Mouse (Mus musculus) frontal cortex, postnatal 25 days (tissue): ENCODE data around the gene Lrtm2.
"Not testable (repeated sequence)": the region's sequence is repeated elsewhere in the genome, so short reads cannot be mapped to it uniquely, and the experiment has no call there.

Experiments used
- DNase-seq, 2 experiments: peaks; one replicate each; pipeline ENCODE4 v3.0.0; 2022; ENCODE audit warnings: low spot score in 2 of 2

Gene Lrtm2

DNA sequence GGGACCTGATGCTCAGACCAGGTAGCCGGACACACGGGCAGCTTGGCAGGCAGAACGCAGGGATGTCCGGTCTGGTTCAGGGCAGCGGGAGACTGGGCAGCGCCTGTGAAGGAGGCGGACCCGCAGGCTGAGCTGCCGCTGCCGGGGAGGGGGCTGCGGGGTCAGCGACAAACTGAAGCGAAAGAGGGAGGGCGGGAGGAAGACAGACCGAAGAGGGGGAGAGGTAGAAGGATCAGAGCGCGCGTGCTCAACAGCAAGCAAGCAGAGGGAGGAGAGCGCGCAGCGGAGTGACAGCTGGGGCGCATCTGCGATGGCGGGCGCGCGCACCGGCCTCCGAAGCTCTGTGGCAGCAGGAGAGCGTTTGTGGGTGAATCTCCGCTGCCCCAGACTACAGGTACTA lies at the start of gene Lrtm2:
TSS of gene Lrtm2 (minus strand) at position 261 of the 400 bp plus-strand sequence.
- DNase-seq: peak in 1 of 2 experiments; percentile 56

DNA sequence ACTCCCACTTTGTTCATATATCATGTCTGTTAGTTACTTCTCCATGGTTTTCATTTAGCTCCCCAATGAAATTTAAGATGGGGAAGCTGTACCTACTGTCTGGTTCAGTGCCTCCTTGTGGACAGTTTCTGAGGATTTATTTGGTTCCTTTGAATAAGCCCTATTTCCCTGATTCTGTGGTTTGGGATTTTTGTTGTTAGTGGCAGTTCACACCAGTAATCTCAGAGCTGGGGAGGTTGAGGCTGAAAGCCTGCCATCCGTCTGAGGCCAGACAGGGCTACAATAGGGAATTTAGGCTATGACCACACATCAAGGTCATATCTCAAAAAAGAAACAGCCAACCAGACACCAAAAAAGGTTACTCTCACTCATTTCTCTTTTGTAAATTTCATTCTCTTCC lies 48.1 kb upstream of the Lrtm2 start:
- no peak for DNase-seq

DNA sequence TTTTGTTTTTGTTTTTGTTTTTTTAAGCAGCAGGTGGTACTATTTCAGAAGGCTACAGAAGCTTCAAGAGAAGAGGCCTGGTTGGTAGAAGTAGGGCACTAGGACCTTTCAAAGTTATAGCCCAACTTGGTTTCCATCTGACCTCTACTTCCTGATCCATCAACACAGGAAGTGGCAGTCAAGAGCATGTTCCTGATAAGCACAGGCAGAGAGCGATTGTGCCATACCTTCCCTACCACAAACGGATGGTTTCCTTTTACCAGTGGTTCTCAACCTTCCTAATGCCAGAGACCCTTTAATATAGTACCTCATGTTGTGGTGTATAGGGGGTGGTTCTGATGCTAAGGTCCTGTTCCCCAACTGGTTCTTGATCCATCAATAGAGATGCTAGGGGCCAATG lies 47.0 kb upstream of the Lrtm2 start:
- no peak for DNase-seq

DNA sequence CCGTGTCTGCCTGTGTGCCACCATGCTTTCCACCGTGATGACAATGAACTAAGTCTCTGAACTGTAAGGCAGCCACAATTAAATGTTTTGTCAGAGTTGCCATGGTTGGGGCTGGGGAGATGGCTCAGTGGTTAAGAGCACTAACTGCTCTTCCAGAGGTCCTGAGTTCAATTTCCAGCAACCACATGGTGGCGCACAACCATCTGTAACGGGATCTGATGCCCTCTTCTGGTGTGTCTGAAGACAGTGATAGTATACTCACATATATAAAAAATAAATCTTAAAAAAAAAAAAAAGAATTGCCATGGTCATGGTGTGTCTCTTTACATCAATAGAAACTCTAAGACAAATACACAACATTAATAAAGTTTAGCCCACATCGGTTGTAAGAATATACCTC lies 44.5 kb upstream of the Lrtm2 start:
- DNase-seq: no peak

DNA sequence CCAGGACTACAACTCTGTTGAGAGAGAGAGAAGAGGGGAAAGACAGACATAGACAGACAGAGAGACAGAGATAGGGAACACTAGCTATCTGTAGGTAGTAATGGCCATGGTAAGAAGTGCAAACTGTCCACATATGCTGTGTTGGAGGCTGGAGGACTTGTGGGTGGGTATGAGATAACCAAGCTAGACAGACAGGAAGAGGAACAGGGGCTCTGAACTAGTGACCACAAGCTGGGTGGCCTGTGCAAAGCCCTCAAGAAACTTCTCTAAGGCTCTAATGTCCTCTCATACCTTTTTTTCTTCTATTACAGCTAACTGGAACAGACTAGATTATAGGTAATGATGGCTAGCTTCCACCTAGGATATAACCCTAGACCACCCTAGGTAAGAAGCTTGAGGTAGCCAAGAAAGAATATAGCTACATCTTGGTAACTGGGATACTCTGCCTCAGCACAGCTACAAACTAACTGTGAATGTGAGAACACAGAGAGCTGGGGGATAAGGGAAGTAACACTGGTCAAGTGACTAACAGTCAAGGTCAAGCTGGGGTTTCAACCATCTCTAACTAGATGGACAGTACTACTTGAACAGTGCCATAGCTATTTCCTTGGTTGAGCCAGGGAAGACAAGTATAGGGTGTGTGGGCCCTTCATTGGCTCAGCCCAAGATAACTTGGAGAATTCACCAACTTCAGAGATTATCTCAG lies 42.6 kb upstream of the Lrtm2 start:
- DNase-seq: no peak

DNA sequence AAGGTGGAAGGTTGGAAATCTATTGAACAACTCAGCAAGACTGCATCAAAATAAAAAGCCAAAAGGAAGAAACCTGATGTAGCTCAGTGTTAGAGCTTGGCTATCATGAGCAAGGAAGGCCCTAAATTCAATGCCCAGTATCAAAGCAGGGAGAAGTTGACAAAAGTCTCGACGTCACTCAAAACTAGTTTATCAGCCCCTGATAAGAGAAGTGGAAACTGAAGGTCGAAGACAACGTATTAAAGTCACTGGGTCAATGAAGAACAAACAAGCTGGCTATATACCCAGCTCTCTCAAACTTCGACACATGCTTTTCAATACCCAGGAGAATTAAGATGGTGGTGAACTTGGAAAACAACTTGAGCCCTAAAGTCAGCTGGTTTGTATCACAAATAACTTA lies 41.7 kb upstream of the Lrtm2 start:
- no peak for DNase-seq

DNA sequence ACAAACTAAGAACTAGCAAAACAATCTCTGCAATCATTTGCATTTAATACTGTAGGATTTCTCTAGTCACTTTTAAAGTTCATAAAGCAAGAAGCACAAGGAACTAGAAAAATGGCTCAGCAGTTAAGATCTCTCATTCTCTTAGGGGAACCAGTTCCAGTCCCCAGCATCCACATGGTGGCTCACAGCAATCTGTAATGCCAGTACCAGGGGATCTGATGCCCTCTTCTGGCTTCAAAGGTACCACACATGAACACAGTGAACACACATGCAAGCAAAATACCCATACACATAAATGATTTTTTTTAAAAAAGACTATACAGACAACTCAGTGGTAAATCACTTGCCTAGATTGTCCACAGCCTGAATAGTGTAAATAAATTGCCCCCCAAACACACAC lies 41.1 kb upstream of the Lrtm2 start:
- DNase-seq: no peak

DNA sequence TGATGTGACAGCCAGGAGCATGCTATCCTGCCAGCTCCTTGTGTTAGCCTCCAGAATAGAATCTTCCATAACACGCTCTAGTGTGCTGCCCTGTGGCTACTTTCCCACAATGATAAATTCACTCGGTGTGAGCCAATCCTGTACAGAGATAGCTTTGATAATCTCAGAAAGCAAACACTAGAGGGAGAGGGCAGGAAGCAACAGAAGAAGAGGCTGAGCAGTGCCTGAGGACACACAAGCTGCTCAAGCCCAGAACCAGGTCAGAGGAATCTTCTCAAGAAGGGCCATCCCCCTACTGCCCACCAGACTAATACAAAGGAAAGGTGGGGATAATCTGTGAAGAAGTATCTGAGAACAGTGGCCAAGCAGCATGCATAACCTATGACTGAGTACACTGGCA lies 36.8 kb upstream of the Lrtm2 start:
- no peak for DNase-seq

DNA sequence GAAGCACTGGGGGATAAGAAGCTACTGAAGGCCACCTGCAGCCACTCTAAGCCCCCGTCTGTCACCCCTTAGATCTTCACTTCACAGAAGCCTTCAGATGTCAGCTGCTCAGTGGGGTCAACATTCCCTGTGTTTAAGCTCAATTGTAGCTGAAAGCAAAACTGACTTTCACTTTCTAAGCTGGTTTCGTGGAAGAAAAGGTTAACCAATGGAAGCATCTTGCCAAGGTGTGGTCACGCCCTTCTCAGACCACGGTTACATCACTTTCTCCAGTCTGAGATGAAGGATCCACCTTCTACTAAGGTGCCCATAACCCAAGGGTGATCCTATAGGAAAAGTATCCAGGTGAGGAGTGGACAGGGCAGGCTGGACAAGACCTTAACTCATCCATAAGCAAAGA lies 36.2 kb upstream of the Lrtm2 start:
- DNase-seq: not testable (repeated sequence)

DNA sequence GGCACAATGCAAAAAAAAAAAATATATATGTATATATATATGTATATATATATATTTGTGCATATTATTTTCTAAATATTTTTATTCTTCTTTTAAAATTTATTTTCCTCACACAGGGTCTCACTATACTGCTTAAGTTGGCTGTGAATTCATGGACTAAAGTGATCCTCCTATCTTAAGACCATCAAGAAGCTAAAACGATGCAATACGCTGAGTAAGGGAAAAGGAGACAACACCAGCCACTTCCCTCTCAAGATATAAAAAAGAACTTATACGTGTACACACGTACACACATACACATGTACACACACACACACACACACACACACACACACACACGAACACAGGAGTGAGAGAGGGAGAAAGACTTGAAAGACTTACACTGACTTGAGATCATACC lies 33.0 kb upstream of the Lrtm2 start:
- no peak for DNase-seq

DNA sequence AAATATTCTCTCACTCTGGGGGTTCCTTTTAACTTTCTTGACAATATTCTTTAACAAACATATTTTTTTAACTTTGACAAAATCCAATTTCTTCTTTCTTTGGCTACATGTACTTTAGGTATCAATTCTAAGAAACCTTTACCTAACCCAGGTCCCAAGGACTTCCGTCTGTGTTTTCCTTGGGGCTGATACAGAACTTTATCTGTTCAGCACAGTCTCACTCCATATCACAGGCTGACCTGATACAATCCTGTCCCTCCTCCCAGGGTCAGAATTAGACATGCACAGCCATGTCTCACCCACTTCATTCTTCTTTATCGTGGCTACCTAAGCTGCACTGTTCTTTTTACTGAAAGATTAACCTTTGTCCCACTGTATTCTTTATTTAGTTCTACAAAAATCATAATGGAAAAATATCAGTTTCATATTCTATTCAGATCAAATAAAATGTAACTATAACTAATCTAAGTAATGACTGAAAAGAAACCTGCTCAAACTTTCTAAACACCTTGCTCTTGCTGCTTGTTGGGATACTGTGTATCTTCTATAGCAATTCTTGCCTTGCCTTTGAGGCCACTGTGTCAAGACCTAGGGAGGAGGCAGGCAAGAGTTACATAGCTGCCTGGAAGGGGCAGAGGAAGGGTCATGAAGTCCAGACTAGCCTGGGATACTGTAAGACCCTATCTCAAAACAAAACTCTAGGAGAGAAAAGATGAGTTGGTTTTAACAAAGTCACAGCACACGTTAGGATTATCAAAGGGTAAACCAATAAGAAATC lies 30.5 kb upstream of the Lrtm2 start:
- no peak for DNase-seq

DNA sequence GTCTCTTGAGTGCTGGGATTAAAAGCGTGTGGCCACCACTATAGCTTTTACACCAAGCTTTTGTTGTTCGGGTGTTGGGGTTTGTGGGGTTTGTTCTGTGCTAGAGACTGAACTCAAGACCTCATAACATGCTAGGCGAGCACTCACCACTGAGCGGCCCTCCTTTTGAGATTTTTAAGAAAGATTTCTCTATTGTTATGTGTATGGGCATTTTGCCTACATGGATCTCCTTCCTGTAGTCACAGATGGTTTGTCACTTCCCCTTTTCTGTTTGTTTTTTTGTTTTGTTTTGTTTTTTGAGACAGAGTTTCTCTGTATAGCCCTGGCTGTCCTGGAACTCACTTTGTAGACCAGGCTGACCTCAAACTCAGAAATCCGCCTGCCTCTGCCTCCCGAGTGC lies 29.7 kb upstream of the Lrtm2 start:
- DNase-seq: not testable (repeated sequence)

DNA sequence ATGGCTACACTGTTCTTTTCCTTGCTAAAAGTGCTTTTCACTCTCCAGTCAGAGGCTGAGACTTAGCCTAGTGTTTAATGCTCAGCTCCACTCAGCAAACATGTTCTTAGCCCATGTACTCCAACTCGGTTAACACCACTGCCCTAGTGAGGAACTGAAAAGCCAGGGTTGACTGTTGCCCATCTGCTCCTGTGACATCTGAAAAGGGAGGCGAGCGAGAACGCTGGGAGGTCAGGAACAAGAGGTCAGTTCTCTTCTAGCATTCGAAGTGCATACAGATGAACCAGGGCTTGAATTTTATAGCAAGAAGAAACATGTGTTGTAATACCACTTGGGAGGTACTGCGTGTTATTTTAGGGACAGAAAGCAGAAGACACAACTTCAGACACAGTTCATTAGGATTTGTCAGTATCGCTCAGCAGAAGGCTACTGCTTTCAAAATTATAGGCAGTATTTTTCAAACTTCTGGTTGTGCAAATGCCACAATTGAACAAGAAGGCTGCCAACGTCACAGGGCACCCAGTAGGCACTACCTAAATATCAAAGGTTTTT lies 27.5 kb upstream of the Lrtm2 start:
- DNase-seq: no peak

DNA sequence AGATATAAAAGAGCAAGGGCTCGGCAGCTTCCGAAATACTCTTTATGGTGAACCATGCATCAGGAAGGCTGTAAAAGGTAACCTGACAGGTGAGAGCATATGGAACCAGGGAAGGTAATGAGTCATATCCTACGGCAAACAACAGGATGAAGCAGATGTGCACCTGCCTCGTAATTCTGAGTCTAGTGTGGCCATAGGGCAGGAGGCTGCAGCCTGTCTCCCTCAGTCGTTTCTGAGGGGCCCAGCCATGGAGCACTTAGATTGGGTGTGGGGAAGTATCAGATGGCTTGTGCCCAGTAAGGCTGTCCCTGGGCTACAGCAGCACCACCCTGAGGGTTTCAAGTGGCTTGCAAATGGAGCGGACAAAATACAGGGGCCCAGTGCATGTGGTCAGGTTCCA lies 21.9 kb upstream of the Lrtm2 start:
- no peak for DNase-seq

DNA sequence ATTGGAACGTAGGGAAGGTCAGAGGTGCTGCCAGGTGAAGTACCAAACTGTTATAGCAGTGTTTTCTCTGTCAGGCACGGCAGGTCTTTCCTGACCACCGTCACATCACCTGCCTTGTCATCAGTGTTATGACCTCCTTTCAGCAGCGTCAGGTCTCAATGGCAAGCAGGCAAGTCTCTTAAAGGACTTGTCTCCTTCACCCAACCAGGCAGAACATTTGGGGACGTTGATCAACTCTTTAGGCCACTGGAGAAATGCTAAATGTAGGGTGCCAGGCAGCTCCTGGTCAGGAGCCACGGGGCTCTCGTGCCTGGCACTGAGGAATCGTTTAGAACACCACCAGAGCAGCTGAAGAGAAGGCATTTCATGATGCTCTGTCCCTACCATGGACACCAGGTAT lies 21.1 kb upstream of the Lrtm2 start:
- no peak for DNase-seq

DNA sequence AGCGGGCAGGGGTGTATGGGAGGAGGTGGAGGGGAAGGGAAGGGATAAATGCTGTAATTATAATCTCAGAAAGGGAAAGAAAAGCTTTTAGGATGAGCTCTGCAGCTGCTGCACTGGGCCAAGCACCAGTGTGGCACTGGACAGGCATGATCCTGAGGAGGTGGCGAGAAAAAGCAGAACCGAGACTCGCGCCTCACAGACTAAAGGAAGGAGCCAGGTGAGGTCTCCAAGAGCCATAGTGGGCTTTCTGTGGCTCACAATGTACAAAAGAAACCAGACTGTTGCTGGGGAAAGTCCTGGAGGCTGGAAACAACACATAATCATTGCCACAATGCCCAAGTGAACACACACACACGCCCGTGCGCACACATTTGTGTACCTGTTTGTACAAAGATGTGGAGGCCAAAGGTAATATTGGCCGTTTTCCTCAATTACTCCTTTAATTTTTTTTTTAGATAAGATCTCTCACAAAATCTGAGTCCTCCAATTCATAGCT lies 20.2 kb upstream of the Lrtm2 start:
- no peak for DNase-seq

DNA sequence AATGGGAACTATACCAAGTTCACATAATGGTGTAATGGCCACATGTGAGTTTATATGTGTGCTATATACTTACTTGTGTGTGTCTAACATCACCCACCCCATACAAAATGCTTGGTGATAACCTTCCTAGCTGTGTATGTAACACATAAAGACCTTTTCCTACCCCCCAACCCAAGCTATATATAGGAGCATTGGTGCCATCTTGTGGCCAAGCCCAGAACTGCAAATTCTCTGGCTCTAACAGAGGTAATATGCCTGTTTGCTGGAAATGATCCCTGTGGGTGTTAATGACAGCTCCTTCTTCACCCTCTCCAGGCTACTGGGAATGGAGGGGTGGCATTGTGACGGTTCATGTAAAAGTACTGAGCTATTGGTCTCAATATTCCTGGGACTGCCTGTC lies 17.7 kb upstream of the Lrtm2 start:
- peak; percentile 85 to 94 for DNase-seq

DNA sequence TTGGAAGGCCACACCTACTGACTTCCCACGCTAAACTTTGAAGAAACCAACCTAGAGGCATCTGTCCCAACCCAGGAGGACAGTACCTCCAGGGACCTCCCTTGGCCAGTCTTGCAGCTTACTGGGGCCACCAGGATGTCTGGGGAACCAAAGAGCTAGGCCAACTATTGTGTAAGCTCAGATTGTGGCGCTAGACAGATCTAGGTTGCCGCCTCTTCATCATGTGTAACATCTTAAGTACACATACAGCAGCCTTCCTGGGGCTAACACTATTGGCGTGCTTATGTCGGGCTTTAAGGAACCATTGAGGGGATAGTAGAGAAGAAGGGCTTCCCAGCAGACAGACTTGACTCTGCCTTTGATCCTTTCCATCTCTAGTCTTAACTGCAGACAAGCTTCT lies 17.2 kb upstream of the Lrtm2 start:
- DNase-seq: no peak

DNA sequence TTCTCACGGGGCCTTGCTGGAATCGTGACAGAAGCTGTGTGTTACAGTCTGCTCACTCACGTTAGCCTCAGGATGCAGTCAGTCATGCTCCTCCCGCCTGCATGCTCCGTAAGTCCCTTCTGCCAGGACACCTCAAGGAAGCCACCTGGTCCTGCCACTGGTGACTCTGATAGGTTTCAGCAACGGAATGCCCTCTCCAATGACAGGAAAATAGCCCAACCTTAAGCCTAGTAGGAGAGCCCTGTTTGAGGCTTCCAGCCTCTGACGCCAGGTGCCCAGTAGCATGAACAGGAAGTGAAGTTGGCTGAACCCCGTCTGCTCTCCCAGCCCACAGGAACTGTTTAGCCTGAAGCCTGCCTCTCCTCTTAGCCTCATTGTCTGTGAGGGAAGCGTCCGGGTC lies 15.7 kb upstream of the Lrtm2 start:
- DNase-seq: no peak

DNA sequence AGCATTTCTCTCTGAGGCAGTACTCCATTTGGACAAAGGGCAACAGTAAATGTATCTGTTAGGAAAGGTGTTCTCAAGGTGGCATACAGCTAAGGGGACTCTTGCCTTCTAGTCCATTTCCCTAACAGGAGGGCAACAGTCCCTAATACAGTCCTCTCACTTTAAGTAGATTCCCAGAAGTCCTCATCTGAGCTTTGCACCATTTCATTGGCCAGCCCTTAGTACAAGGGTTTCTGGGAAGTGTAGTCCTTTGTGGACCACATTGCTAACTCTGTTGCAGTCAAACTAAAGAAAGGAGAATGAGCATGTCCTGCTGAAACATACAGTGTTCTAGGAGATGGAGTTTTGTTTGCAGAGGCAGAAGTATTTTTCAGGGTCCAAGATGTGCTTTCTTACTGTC lies 10.8 kb upstream of the Lrtm2 start:
- DNase-seq: no peak

DNA sequence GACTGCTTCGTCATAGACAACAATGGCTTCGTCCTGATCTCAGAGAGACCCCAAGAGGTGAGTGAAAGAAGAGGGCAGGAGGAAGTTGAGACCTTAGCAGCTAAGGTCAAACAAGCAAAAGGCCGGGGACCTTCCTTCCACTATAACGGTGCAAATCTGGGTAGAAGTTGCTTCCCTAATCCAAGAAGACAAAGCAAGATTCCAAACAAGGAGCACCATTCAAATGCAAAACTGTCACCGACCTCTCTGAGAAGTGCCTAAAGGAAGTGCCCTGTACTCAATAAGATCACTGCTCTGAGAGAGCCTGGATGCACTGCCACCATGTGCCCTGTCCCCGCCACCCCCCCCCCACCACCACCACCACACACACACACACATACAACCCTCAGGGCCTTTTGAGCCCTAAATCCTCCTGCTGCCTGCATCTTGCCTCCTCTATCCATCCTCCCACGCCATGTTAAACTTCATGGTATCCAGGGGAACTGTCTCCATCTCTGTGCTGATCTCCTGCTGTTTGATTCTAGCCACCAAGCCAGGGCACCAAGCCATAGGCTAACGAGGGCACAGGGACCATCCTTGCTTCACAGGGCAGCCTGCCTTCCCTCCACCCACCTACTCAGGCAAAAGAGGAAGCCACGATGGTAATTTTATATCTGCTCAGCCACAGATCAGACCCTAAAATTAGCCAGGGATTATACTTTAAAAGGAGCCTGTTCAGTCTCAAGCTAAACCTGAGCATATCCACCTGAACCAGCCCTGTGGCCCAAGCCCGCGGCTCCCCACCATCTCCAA lies 7.8 kb upstream of the Lrtm2 start:
- no peak for DNase-seq

DNA sequence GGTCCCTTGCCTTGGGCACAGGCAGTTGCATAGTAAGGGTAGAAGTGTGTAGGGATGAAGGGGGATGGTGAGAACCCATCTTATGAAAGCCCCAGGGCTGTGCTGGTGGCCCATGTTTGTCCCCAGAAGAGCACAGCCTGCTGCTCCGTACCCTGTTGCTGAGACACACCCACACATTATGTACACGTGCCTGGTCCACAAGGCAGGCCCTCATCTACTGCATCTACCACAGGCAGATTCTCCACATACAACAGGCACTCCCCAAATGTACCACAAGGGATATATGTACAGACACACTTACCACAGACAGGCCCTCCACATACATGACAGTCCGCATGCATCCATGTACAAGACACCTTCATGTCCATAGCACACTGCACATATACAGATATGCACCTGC lies 6.7 kb upstream of the Lrtm2 start:
- DNase-seq: no peak
